Comparison of ENCODE assay signal across 24 mouse cellular contexts in genomic region chr1:21031650-21032049, GRCm38 (mm10). TPM values are rescaled to one million over a fixed set of nuclear protein-coding genes. Genes with fewer than 3 reads are reported as not detected.
A peak's percentile ranks its signal among the peaks of the same experiment; 100 is the strongest.
DNase-seq lines count a peak whose midpoint lies in the region; ATAC-seq and TF ChIP-seq lines count a peak whose summit lies in the region.
"Had no signal": no experiment of that assay in that cellular context is flagged by ENCODE, and none has a peak within 500 bp of the region (broad histone marks: within the 10 kb centered on the region; RNA-seq: fewer than 3 reads in every experiment).

No protein-coding gene starts in this region.

- no peaks in the 10 kb centered on the region for H3K27me3 ChIP-seq in liver, postnatal 0 days (ENCODE audit: insufficient read depth, low read length)
- no peaks in the 10 kb centered on the region for H3K27me3 ChIP-seq in embryonic facial prominence, embryonic 10.5 days (replicated peaks; ENCODE audit: low read depth, poor library complexity, severe bottlenecking)
- H3K27me3 ChIP-seq: embryonic facial prominence, embryonic 13.5 days; forebrain, embryonic 12.5 days; forebrain, embryonic 15.5 days had no signal

- H3K4me1 ChIP-seq in liver, postnatal 0 days (ENCODE audit: insufficient read depth): peaks cover 6% of the 10 kb centered on the region; the same call in 1 of the 2 replicates
- peaks cover 6% of the 10 kb centered on the region for H3K4me1 ChIP-seq in embryonic facial prominence, embryonic 10.5 days
- H3K4me1 ChIP-seq: embryonic facial prominence, embryonic 13.5 days; forebrain, embryonic 12.5 days; forebrain, embryonic 15.5 days had no signal

- TF ChIP-seq EP300 in liver, postnatal 0 days (IDR thresholded peaks at IDR 0.05; ENCODE audit: low read depth): no peak

- H3K9ac ChIP-seq in liver, postnatal 0 days (replicated peaks): no peak overlapping the region
- H3K9ac ChIP-seq: embryonic facial prominence, embryonic 13.5 days; forebrain, embryonic 12.5 days; forebrain, embryonic 15.5 days; hindbrain, embryonic 14.5 days had no signal

- ATAC-seq in liver, postnatal 0 days: peak; percentile 44; the same call in 1 of the 2 replicates
- ATAC-seq in common myeloid progenitor, adult 5-6 weeks (replicated peaks; ENCODE audit: low read depth, poor library complexity, severe bottlenecking): peak; percentile 64
- ATAC-seq in megakaryocyte, adult 5-6 weeks (ENCODE audit: poor library complexity, severe bottlenecking): peak; percentile 78
- ATAC-seq: CD4-positive, CD25-positive, alpha-beta regulatory T cell, adult 4 months; forebrain, embryonic 15.5 days; hindbrain, postnatal 0 days; inflammation-experienced regulatory T-cells, adult 6 months; intestine, embryonic 16.5 days had no signal

- DNase-seq in liver, postnatal 0 days: no peak
- no peak for DNase-seq in liver
- DNase-seq in embryonic facial prominence, embryonic 10.5 days (ENCODE audit: low spot score): no peak
- no peak for DNase-seq in left cerebral cortex, postnatal 25 days (ENCODE audit: low spot score in 2 of 2)
- DNase-seq: adrenal gland, adult 2 months; adrenal gland, postnatal 25 days; cerebellum, adult 11-12 months; cerebellum, adult 8-10 months; cerebellum, postnatal 10 days; cerebellum, postnatal 36 days; gastrocnemius, postnatal 25 days; heart, postnatal 36 days had no signal

- H3K4me3 ChIP-seq in liver, postnatal 0 days (ENCODE audit: low read depth, low read length): no peak overlapping the region
- no peak overlapping the region for H3K4me3 ChIP-seq in embryonic facial prominence, embryonic 10.5 days
- H3K4me3 ChIP-seq: embryonic facial prominence, embryonic 13.5 days; erythroblast, embryonic 14.5 days; forebrain, embryonic 12.5 days; forebrain, embryonic 15.5 days had no signal

- no peaks in the 10 kb centered on the region; the same call in 1 of the 2 replicates for H3K36me3 ChIP-seq in liver, postnatal 0 days (replicated peaks; ENCODE audit: insufficient read depth, low read length)
- peaks cover 19% of the 10 kb centered on the region for H3K36me3 ChIP-seq in embryonic facial prominence, embryonic 10.5 days (replicated peaks)
- H3K36me3 ChIP-seq: forebrain, embryonic 15.5 days had no signal

- H3K27ac ChIP-seq in liver, postnatal 0 days (ENCODE audit: low read depth): no peak overlapping the region
- no peak overlapping the region for H3K27ac ChIP-seq in embryonic facial prominence, embryonic 10.5 days (replicated peaks)
- H3K27ac ChIP-seq: embryonic facial prominence, embryonic 13.5 days; forebrain, embryonic 12.5 days; forebrain, embryonic 15.5 days; hindbrain, embryonic 14.5 days; hindbrain, postnatal 0 days had no signal

- no peaks in the 10 kb centered on the region for H3K9me3 ChIP-seq in liver, postnatal 0 days (ENCODE audit: low read length)
- no peaks in the 10 kb centered on the region for H3K9me3 ChIP-seq in embryonic facial prominence, embryonic 10.5 days
- H3K9me3 ChIP-seq: embryonic facial prominence, embryonic 13.5 days; forebrain, embryonic 12.5 days; forebrain, embryonic 15.5 days had no signal

- intact Hi-C loops in left cerebral cortex, postnatal 25 days (cut with DNase I): no loop called here

- 76% methylated on average over 2 of the region's 2 CpGs for WGBS in liver, postnatal 0 days (ENCODE audit: insufficient replicate concordance)
- 88% methylated on average over 2 of the region's 2 CpGs for WGBS in embryonic facial prominence, embryonic 10.5 days

- no peak overlapping the region for H3K4me2 ChIP-seq in liver, postnatal 0 days (ENCODE audit: low read depth, low read length)
- H3K4me2 ChIP-seq: embryonic facial prominence, embryonic 13.5 days; forebrain, embryonic 12.5 days; forebrain, embryonic 15.5 days; heart, embryonic 11.5 days; hindbrain, embryonic 14.5 days had no signal

- TF ChIP-seq CTCF in liver, postnatal 0 days (IDR thresholded peaks at IDR 0.05; ENCODE audit: low read depth): no peak

RNA-seq across cellular contexts. Expression of gene Tram2, which starts 47.4 kb away (rescaled TPM):
- 5.5 and 6.5 TPM in 2 replicates for polyA plus RNA-seq in liver, postnatal 0 days (2015; fragmentation: Nextera tagmentation; extraction: Ambion mirVana)
- total RNA-seq in common myeloid progenitor, adult 5-6 weeks (2017): 2.3 and 4.5 TPM in 2 replicates
- 13.7 and 16.3 TPM in 2 replicates for total RNA-seq in megakaryocyte, adult 5-6 weeks (2015)
- 2.2 and 3.0 TPM in 2 replicates for total RNA-seq in megakaryocyte, adult 5-6 weeks (2017)
- polyA plus RNA-seq in embryonic facial prominence, embryonic 10.5 days (2016; fragmentation: Nextera tagmentation; extraction: Ambion mirVana): 7.4 and 7.5 TPM in 2 replicates
- total RNA-seq in left cerebral cortex, postnatal 25 days (2021): 1 to 10 TPM; 1.2 to 1.8 TPM
- polyA plus RNA-seq: erythroblast, embryonic 14.5 days had no signal
